Mouse (Mus musculus) spleen, postnatal 36 days (tissue): Measurements from ENCODE around the gene Prdx5.

ENCODE experiments used
- DNase-seq, 2 experiments: peaks; one replicate each; pipeline ENCODE4 v3.0.0; 2022; ENCODE audit warnings: low spot score in 2 of 2, mixed read lengths in 1 of 2

The Prdx5 gene

GRCm38 (mm10) chr19:6892512-6892911, 17.4 kb downstream of the Prdx5 start:
- DNase-seq = no peak

DNA sequence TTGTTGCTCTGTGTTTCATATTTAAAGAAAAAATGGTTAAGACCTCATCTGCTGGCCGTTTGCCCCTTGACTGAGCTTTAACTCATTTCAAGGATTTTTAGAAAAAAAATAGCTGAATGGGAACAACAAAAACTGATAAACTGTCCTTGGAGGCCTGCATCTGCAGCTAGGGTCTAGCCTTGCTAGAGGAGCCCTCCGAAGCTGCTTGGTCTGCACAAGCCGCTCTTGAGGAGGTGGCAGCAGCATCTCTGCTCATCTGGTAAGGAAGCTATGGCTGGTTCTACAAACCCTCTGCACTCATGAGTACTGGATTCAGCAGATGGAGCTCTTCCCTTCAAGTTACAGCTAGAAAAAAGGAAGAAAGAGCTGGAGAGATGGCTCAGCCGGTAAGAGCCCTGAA, 31.9 kb downstream of the Prdx5 start:
- no peak for DNase-seq

GRCm38 (mm10) chr19:6876799-6877198, 33.1 kb downstream of the Prdx5 start:
- no peak for DNase-seq

- DNase-seq = no peak
Measured at GRCm38 (mm10) chr19:6875834-6876233, 34.1 kb downstream of the Prdx5 start.

DNA sequence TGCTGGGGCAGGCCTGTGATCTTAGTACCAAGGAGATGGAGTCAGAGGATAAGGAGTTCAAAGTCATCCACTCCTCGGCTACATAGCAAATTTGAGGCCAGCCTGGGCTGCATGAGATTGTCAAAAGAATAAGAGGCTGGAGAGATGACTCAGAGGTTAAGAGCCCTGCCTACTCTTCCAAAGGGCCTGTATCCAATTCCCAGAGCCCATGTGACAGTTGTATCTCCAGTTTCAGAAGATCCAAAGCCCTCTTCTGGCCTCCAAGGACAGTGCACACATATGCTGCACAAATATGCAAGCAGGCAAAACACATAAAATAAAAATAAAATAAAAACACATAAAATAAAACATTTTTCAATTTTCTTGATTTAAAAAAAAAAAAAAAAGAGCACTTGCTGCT, 35.6 kb downstream of the Prdx5 start:
- no peak for DNase-seq

- no peak for DNase-seq
Measured at GRCm38 (mm10) chr19:6872701-6873100, 37.2 kb downstream of the Prdx5 start.

- DNase-seq = peak; percentile 49 to 59
Measured at GRCm38 (mm10) chr19:6871574-6872271, 38.2 kb downstream of the Prdx5 start.

GRCm38 (mm10) chr19:6869355-6869754, 40.6 kb downstream of the Prdx5 start:
- peak; percentile 67 to 73 for DNase-seq

DNA sequence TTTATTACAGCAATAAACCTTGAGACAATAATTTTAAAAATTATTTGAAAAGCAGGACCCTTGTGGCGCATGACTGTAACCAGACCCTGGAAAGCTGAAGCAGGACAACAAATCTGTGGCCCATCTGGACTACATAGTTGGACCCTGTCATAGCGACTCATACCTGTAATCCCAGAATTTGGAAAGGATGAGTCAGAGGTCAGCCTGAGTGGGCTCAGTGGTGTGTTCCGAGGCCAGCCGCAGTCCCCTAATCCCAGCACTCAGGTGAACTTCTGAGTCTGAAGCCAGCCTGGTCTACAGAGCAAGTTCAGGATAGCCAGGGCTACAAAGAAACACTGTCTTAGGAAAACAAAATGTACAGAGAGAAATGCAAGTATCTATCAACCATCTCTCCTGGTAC, 48.5 kb downstream of the Prdx5 start:
- no peak for DNase-seq

GRCm38 (mm10) chr19:6860706-6861105, 49.2 kb downstream of the Prdx5 start:
- DNase-seq = peak; percentile 83

- DNase-seq = no peak
Measured at GRCm38 (mm10) chr19:6859971-6860370, 49.9 kb downstream of the Prdx5 start.

GRCm38 (mm10) chr19:6859032-6859651, 50.8 kb downstream of the Prdx5 start:
- no peak for DNase-seq

DNA sequence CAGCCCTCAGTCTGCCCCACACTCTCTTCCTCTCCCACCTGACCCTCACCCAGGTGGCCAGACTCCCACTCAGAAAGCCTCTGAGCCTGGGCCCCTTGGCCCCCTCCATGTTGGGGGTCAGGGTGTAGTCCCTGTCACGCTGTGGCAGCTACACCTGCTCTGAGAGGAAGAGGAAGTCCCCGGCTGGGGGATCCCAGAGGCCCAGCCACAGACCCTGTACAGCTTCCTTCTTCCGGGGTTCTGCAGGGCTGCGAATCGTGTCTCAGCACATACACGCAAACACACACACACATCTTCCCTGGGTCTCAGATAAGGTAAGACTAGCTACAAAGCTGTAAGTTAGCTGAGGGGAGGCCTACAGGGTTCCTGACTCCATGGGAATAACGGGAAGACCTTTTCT, 51.9 kb downstream of the Prdx5 start, which contains the start of gene Ccdc88b:
Gene Ccdc88b (minus strand): TSS at position 181 of the 400 bp plus-strand sequence.
- peak; percentile 95 to 96 for DNase-seq

DNA sequence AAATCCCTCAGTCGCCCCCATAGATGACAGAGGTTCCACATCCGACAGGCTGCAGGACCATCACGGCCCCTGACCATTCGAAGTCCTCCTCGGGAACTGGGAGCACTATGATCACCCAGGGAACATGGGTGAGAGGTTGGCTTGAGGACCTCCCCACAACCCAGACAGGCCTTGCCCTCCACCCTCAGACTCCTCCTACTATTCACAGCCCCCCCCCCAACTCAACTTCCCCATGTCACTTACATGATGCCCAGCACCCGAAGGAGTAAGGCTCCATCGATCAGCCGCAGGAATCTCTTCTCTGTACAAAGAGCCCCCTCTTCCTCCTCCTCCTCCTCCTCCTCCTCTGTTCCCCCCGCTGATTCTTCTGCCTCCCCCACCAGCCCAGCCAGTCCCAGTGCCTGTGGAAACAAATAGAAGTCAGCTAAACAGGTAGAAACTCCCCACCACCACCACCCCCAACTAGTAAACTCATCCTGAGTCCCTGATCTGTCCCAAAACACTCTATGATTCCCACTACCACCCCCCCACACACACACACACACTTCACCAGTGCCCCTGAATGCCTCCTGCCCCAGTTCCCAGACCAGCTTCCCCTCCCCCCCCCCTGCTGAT, 52.4 kb downstream of the Prdx5 start:
- DNase-seq = no peak

DNA sequence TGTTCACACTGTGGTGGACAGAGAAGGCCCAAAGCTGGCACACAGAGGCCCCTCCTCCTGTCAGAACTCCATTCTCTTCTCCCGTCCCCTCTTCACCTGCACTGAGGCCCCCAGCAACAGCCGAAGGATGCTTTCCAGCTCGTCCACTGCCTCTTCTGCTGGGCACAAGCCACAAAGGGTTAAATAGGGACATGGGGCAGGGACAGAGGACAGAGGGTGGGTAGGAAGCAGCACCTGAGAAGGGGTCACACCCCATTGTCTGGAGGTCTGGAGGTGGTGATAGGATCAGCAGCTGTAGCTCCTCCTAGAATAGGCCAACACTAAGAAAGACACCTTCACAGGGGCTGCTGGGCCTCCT, 52.9 kb downstream of the Prdx5 start:
- no peak for DNase-seq
